Mouse (Mus musculus) spleen, adult 2 months (tissue): ENCODE measurements around the gene Olfr1393. TPM values are rescaled to one million over a fixed set of nuclear protein-coding genes. Genes with fewer than 3 reads are reported as not detected.
A peak's percentile ranks its signal among the peaks of the same experiment; 100 is the strongest.

Experiments used
- DNase-seq, 2 experiments: peaks; one replicate each; pipeline versions ENCODE4 v3.0.0 to v3.0.0-alpha.2; 2012 to 2021; ENCODE audit warnings: low spot score in 2 of 2, low read depth in 1 of 2
- H3K27ac ChIP-seq: fragments of 200-500 bp; 2 replicates; pipeline ENCODE4 v1.5.1; 2012; ENCODE audit warnings: low read length, inconsistent platforms; ENCODE audit not compliant: insufficient read depth
- H3K27me3 ChIP-seq: fragments of 200-500 bp; 2 replicates; pipeline ENCODE4 v1.6.1; 2012; ENCODE audit warnings: mild to moderate bottlenecking, moderate library complexity, low read length, inconsistent platforms; ENCODE audit not compliant: control insufficient read depth, insufficient read depth
- H3K36me3 ChIP-seq: fragments of 200-500 bp; 2 replicates; pipeline ENCODE4 v1.6.1; 2012; ENCODE audit warnings: mild to moderate bottlenecking, low read length, inconsistent platforms; ENCODE audit not compliant: control insufficient read depth, insufficient read depth
- H3K4me1 ChIP-seq: fragments of 200-500 bp; 2 replicates; pipeline ENCODE4 v1.6.1; 2011; ENCODE audit warnings: inconsistent platforms; ENCODE audit not compliant: control insufficient read depth, insufficient read depth, insufficient read length
- H3K4me3 ChIP-seq: fragments of 200-500 bp; 2 replicates; pipeline ENCODE4 v1.5.1; 2011; ENCODE audit warnings: mild to moderate bottlenecking, inconsistent platforms; ENCODE audit not compliant: insufficient read depth, insufficient read length; ENCODE audit errors: extremely low read depth
- CTCF ChIP-seq: fragments of 200-500 bp; IDR thresholded peaks from 2 replicates; pipeline ENCODE4 v1.5.1; 2011; ENCODE audit warnings: mild to moderate bottlenecking, inconsistent platforms; ENCODE audit not compliant: insufficient read depth, insufficient read length, insufficient replicate concordance; ENCODE audit errors: extremely low read depth
- POLR2A ChIP-seq: fragments of 200-500 bp; IDR thresholded peaks from 2 replicates; pipeline ENCODE4 v1.6.1; 2011; ENCODE audit warnings: low read depth, low read length, inconsistent platforms
- WGBS: fragments of 180-500 bp; shearing (Covaris S2); methylation state at CpG from one replicate; pipeline ENCODE4 v1.1.7; 2018; 5-methylcytosine and 5-hydroxymethylcytosine counted together
- polyA plus RNA-seq: library from polyadenylated mRNA; depleted of rRNA; stranded (reverse); fragments of >200 nt; gene quantifications from 2 replicates; pipeline ENCODE4 v1.2.3, GENCODE M21; 2012

The Olfr1393 gene
- polyA plus RNA-seq, 1 experiment = 0.06 TPM

DNA sequence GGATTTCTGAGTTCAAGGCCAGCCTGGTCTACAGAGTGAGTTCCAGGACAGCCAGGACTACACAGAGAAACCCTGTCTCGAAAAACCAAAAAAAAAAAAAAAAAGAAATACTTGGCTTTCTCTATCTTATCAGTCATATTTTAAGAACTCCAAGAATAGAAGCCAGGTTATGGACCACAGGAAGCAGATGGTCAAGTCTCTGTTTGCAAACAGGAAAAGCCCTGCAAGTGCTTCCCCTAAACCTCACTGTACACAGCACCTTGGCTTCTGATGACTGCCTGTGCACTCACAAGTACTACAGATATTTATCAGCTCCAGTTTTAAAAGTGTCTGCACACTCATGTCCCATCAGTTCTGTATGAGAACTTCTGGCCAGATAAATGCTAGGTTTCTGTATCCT, 36.6 kb upstream of the Olfr1393 start:
- no peaks in the 10 kb centered on the region for H3K27me3 ChIP-seq
- 0% methylated on average over 1 of the region's 1 CpGs for WGBS
- H3K4me1 ChIP-seq = peaks cover 20% of the 10 kb centered on the region
- H3K27ac ChIP-seq = peak overlapping the region; percentile 20; the same call in 1 of the 2 replicates
- H3K36me3 ChIP-seq = no peaks in the 10 kb centered on the region
- no peak for TF ChIP-seq CTCF
- no peak for TF ChIP-seq POLR2A
- no peak for DNase-seq
- H3K4me3 ChIP-seq = no peak overlapping the region

DNA sequence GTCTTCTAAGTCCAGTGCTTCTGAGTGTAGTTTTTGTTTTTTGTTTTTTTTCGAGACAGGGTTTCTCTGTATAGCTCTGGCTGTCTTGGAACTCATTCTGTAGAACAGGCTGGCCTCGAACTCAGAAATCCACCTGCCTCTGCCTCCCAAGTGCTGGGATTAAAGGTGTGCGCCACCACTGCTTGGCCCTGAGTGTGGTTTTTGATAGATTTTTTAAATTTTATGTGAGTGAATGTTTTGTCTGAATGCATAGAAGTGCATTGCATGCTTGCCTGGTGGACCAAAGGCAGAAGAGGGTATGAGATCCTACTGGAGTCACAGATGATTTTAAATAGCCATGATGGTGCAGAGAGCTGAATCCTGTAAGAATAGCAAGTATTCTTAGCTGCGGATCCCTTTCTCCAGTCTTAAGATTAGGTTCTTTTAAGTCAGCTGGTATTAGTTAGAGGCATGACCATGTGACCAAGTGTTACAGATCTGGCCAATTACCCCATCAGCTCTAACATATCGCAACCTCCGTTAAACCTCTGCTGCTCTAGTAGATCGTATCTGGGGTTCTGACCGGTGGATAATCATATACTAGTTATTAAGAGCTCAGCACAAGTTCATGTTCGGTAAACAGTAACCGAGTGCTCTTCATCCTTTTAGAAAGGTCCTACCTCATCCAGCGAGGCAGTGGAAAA, 35.0 kb upstream of the Olfr1393 start:
- Histone ChIP-seq H3K4me3 (peak overlapping the region; percentile 61), H3K36me3 (no peaks in the 10 kb centered on the region), H3K27me3 (no peaks in the 10 kb centered on the region), H3K4me1 (peaks cover 28% of the 10 kb centered on the region), H3K27ac (peak overlapping the region; percentile 50)
- 22% methylated on average over 11 of the region's 11 CpGs for WGBS
- TF ChIP-seq POLR2A (no peak), CTCF (no peak)
- DNase-seq = no peak

DNA sequence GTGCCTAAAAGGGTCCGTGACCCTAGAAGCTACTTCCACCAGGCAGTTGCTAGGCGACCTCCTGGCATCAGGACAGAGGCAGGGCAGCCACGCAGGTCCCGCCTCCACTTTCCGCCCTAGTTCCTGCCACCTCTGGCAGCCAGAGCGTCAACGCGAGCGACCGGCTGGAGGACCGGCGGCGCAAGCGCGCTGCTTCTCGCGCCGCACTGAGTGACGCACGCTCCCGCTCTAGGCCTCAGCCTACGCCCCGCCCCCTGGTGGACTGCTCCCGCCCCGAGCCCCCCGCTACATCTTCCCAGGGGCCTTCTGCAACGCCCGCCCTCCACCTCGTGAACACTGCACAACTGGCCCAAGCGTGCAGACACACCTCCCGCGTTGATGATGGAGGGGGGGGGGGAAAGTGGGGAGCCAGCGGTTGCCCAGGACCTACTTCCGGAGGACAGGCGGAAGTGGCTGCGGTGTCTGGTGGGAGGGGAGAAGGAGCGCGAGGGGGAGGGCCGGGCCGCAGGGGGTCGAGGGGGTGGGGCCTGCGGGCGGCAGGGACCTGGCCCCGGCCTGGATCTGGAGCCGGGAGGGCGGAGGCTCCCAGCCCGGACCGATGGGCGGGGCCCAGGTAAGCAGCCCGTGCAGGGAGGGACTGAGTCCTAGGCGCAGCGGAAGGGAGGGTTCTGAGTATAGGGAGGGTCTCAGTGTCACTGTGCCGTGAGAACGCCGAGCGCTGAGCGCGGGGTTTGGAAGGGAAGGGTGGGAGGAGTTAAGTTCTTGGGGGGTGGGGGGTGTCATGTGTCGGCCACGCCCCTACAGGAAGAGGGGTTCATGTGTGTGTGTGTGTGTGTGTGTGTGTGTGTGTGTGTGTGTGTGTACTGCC, 34.1 kb upstream of the Olfr1393 start, which contains the start of gene Mgat1:
Mgat1 (plus strand) TSS at position 465 of the 868 bp plus-strand sequence.
- 1% methylated on average over 55 of the region's 60 CpGs for WGBS
- H3K27me3 ChIP-seq = no peaks in the 10 kb centered on the region

DNA sequence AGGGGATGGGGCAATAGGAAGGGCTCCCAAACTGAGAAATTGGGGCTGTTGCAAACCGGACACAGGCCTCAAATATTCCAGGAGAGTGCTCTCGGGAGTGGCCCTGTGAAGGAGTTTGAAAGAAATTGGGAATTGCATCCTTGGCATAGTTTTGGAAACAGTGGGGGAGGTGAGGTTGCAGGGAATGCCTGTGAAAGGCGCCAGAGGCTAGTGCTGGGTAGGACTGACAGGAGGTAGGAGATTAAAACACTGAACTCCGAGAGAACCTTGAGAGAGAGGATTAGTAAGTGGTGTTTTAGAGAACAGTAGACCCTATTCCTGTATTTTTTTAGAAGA, 33.5 kb upstream of the Olfr1393 start:
- peak overlapping the region; percentile 94 for H3K27ac ChIP-seq
- H3K4me3 ChIP-seq = peak overlapping the region; percentile 66
- no peaks in the 10 kb centered on the region for H3K27me3 ChIP-seq
- 6% methylated on average over 4 of the region's 4 CpGs for WGBS
- no peak for TF ChIP-seq POLR2A
- no peak for TF ChIP-seq CTCF
- H3K36me3 ChIP-seq = no peaks in the 10 kb centered on the region
- H3K4me1 ChIP-seq = peaks cover 33% of the 10 kb centered on the region
- DNase-seq = no peak

More for the DNA sequence above, 34.1 kb upstream of the Olfr1393 start, which contains the start of gene Mgat1:
- peak within 1 kb of the TSS; percentile 66 for H3K4me3 ChIP-seq
- H3K36me3 ChIP-seq = no peaks in the 10 kb centered on the region
- TF ChIP-seq POLR2A (peak; percentile 15; the same call in 1 of the 2 replicates), CTCF (no peak)
- peak; percentile 93 to 96 for DNase-seq
- peak within 1 kb of the TSS; percentile 94 for H3K27ac ChIP-seq
- peaks cover 29% of the 10 kb centered on the region for H3K4me1 ChIP-seq

DNA sequence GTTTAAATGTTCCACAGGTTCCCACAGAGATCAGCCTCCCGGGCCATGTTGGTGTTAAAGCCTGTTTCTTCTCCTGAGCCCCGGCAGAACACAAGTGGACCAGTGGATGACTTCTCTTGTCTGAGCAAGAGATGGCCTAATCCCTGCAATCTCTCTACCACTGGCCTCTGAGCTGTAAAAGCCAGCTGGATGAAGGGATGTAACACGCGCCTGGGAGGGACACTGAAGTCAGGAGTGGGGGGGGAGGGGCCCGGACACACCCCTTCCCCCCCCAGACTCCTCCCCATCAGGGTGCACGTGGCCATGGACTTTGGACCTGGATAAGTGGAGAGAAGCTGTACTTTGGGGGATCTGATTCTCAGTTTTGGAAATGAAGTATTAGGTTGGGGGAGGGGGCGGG, 32.9 kb upstream of the Olfr1393 start:
- no peak for DNase-seq
- peak overlapping the region; percentile 21; the same call in 1 of the 2 replicates for H3K4me3 ChIP-seq
- H3K36me3 ChIP-seq = no peaks in the 10 kb centered on the region
- H3K27me3 ChIP-seq = no peaks in the 10 kb centered on the region
- peaks cover 33% of the 10 kb centered on the region for H3K4me1 ChIP-seq
- H3K27ac ChIP-seq = peak overlapping the region; percentile 94
- TF ChIP-seq CTCF (no peak), POLR2A (no peak)
- 28% methylated on average over 7 of the region's 7 CpGs for WGBS

DNA sequence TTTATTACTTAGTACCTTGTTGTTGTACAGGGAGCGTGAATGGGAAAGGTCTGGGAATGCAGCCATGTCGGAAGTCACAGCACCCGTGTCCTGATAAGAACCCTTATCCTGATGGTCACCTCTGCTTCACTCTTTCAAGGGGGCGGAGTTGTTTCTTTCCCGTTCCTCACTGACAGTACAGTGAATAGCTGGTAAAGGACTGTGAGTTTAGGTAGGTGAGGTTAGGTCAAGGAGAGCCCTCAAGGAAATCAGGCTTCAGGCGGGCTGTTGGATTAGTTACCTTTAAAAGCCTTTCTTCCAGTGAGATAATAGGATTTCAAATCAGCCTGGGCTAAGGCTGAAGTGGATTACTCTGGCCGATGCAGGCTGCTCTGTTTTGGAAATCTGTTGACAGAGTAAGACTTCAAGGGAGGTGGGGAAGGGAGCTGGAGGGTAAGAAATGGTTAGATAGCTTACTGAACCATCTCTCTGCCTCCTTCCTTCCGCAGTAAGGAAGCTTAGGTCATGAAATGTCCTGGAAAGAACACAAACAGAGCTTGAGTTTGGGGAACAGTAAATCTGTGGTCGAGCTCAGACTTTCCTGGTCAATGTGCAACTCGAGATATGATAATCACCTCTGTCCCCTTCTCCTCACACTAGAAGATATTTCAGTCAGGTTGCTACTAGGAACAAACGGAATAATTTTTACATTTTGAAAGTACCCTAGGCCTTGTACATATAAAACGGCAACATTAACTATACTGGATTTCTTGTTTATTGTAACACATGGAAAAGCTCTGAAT, 32.3 kb upstream of the Olfr1393 start:
- Histone ChIP-seq H3K36me3 (no peaks in the 10 kb centered on the region), H3K4me3 (peak overlapping the region; percentile 7; the same call in 1 of the 2 replicates), H3K27me3 (no peaks in the 10 kb centered on the region), H3K4me1 (peaks cover 33% of the 10 kb centered on the region), H3K27ac (peak overlapping the region; percentile 94)
- WGBS = 28% methylated on average over 12 of the region's 12 CpGs
- no peak for TF ChIP-seq CTCF
- DNase-seq = no peak
